Mouse (Mus musculus): Measurements from ENCODE around the gene Btbd11.

- TF ChIP-seq MAZ (IDR thresholded peaks at IDR 0.05; ENCODE audit: low read depth, low read length) (no peak), MAX (IDR thresholded peaks at IDR 0.05; ENCODE audit: low read length) (no peak), POLR2AphosphoS2 (IDR thresholded peaks at IDR 0.05; ENCODE audit: low read depth, low read length) (no peak), GABPA (IDR thresholded peaks at IDR 0.05; ENCODE audit: insufficient replicate concordance, low read depth, low read length) (no peak), CTCF (conservative IDR thresholded peaks at IDR 0.05 in 1 of 2, IDR thresholded peaks at IDR 0.05 in 1 of 2; ENCODE audit: low read depth in 2 of 2, low read length in 2 of 2) (no peak), ELF1 (IDR thresholded peaks at IDR 0.05; ENCODE audit: low read depth, low read length) (no peak), RAD21 (IDR thresholded peaks at IDR 0.05; ENCODE audit: low read depth, low read length) (no peak), JUND (conservative IDR thresholded peaks at IDR 0.05; ENCODE audit: low read depth, low read length) (no peak), MXI1 (IDR thresholded peaks at IDR 0.05; ENCODE audit: low read depth, low read length) (no peak), HCFC1 (IDR thresholded peaks at IDR 0.05; ENCODE audit: low read depth, low read length) (no peak), SMC3 (IDR thresholded peaks at IDR 0.05; ENCODE audit: low read depth, low read length) (no peak), E2F4 (IDR thresholded peaks at IDR 0.05; ENCODE audit: insufficient replicate concordance, low read depth, low read length) (no peak)
Measured at GRCm38 (mm10) chr10:85372108-85372507, 14.5 kb upstream of the Btbd11 start.

All from CH12.LX (cell line).